Mouse (Mus musculus) liver, embryonic 14.5 days (tissue): ENCODE data around the gene Psmd1.

Experiments
- CTCF ChIP-seq: IDR thresholded peaks from 2 replicates; pipeline ENCODE4 v1.5.1; 2016; ENCODE audit warnings: antibody characterized with exemption, low read depth, control low read depth
- EP300 ChIP-seq: IDR thresholded peaks from 2 replicates; pipeline ENCODE4 v1.6.1; 2016; ENCODE audit warnings: antibody characterized with exemption, low read depth

DNA sequence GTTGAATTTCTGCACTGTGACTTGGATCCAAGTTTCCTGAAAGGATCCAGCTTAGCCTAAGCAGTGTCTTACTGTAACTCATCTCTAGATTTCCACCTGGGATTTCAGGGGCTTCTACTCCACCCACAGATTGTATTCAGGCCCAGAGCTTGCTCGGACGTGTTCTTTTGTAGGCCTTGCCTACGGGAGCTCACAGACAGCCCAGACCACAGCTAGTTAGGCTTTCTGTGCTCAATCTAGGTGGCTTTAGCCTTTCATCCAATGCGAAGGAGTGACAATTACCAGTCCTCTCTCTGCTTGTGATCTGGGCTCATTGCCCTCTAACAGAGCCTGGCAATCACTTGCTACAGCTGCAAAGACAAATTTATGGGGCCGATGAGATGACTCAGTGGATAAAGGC is 82.1 kb downstream of the Psmd1 start:
- TF ChIP-seq CTCF, result no peak
- TF ChIP-seq EP300, result no peak
